Mouse (Mus musculus) hindbrain, embryonic 10.5 days (tissue): ENCODE results near the gene Lgals2. TPM values are rescaled to one million over a fixed set of nuclear protein-coding genes. Genes with fewer than 3 reads are reported as not detected.

Source experiments
- DNase-seq: peaks from one replicate; pipeline ENCODE4 v3.0.0-alpha.2; 2017; ENCODE audit warnings: low spot score
- H3K27ac ChIP-seq: fragments of 300-500 bp; sonication (generic); 2 replicates; pipeline ENCODE4 v1.5.1; 2016; ENCODE audit warnings: mild to moderate bottlenecking, moderate library complexity
- H3K27me3 ChIP-seq: fragments of 300-500 bp; sonication (generic); 2 replicates; pipeline ENCODE4 v1.6.1; 2016; ENCODE audit warnings: mild to moderate bottlenecking; ENCODE audit not compliant: poor library complexity, insufficient read depth, severe bottlenecking
- H3K36me3 ChIP-seq: fragments of 300-500 bp; sonication (generic); 2 replicates; pipeline ENCODE4 v1.6.1; 2016; ENCODE audit warnings: mild to moderate bottlenecking, moderate library complexity
- H3K4me1 ChIP-seq: fragments of 300-500 bp; sonication (generic); replicated peaks from 2 replicates; pipeline ENCODE4 v1.6.1; 2016; ENCODE audit warnings: mild to moderate bottlenecking
- H3K4me3 ChIP-seq: fragments of 300-500 bp; sonication (generic); 2 replicates; pipeline ENCODE4 v1.5.1; 2016; ENCODE audit warnings: mild to moderate bottlenecking, moderate library complexity
- H3K9me3 ChIP-seq: fragments of 300-500 bp; sonication (generic); 2 replicates; pipeline ENCODE4 v1.6.1; 2016; ENCODE audit warnings: mild to moderate bottlenecking, moderate library complexity
- WGBS: fragments of 180-500 bp; shearing (Covaris S2); methylation state at CpG from one replicate; pipeline ENCODE4 v1.1.7; 2016; 5-methylcytosine and 5-hydroxymethylcytosine counted together
- polyA plus RNA-seq: library from polyadenylated mRNA; unstranded; fragments of >200 nt; fragmentation: Nextera tagmentation; extraction: Ambion mirVana; gene quantifications from 2 replicates; pipeline ENCODE4 v1.2.1, GENCODE M21; 2016

Gene Lgals2
- polyA plus RNA-seq = not detected in 2 replicates

GRCm38 (mm10) chr15:78855303-78855965, at the start of gene Lgals2:
Lgals2 (minus strand) TSS chr15:78855529.
- no peak for DNase-seq
- no peaks in the 10 kb centered on the region for H3K36me3 ChIP-seq
- 80% methylated on average over 8 of the region's 8 CpGs for WGBS

GRCm38 (mm10) chr15:78903243-78903642, 47.9 kb upstream of the Lgals2 start:
- 0 out of 2 replicates have a peak overlapping the region, but pooled peaks have one; percentile 7 for H3K4me3 ChIP-seq
- H3K27me3 ChIP-seq = peaks cover 19% of the 10 kb centered on the region
- 0 out of 2 replicates have a peak overlapping the region, but pooled peaks have one; percentile 64 for H3K27ac ChIP-seq
- peaks cover 42% of the 10 kb centered on the region for H3K36me3 ChIP-seq
- 12% methylated on average over 2 of the region's 2 CpGs for WGBS
- peaks cover 39% of the 10 kb centered on the region for H3K4me1 ChIP-seq
- H3K9me3 ChIP-seq = no peaks in the 10 kb centered on the region
- peak; percentile 80 for DNase-seq

More at GRCm38 (mm10) chr15:78855303-78855965, at the start of gene Lgals2:
- no peaks in the 10 kb centered on the region for H3K9me3 ChIP-seq
- H3K4me1 ChIP-seq = peaks cover 33% of the 10 kb centered on the region
- H3K27me3 ChIP-seq = peaks cover 14% of the 10 kb centered on the region
- no peak within 1 kb of the TSS for H3K27ac ChIP-seq
- no peak within 1 kb of the TSS for H3K4me3 ChIP-seq

GRCm38 (mm10) chr15:78901422-78901789, 46.1 kb upstream of the Lgals2 start:
- H3K4me3 ChIP-seq = peak overlapping the region; percentile 72
- no peaks in the 10 kb centered on the region for H3K9me3 ChIP-seq
- peaks cover 19% of the 10 kb centered on the region for H3K27me3 ChIP-seq
- no peak for DNase-seq
- peaks cover 27% of the 10 kb centered on the region for H3K36me3 ChIP-seq
- WGBS = 27% methylated on average over 8 of the region's 8 CpGs
- H3K27ac ChIP-seq = peak overlapping the region; percentile 86
- H3K4me1 ChIP-seq = peaks cover 53% of the 10 kb centered on the region

GRCm38 (mm10) chr15:78900585-78901421, 45.5 kb upstream of the Lgals2 start:
- H3K4me1 ChIP-seq = peaks cover 59% of the 10 kb centered on the region
- H3K4me3 ChIP-seq = peak overlapping the region; percentile 72
- H3K27me3 ChIP-seq = peaks cover 19% of the 10 kb centered on the region
- H3K9me3 ChIP-seq = no peaks in the 10 kb centered on the region
- peaks cover 22% of the 10 kb centered on the region for H3K36me3 ChIP-seq
- WGBS = 13% methylated on average over 18 of the region's 18 CpGs
- DNase-seq = no peak
- H3K27ac ChIP-seq = peak overlapping the region; percentile 86

- H3K4me3 ChIP-seq = peak within 1 kb of the TSS; percentile 72
- H3K27ac ChIP-seq = peak within 1 kb of the TSS; percentile 86
- WGBS = under 1% methylated on average over 47 of the region's 47 CpGs
- H3K9me3 ChIP-seq = no peaks in the 10 kb centered on the region
- DNase-seq = peak; percentile 66
- peaks cover 19% of the 10 kb centered on the region for H3K27me3 ChIP-seq
- H3K36me3 ChIP-seq = peaks cover 24% of the 10 kb centered on the region
- H3K4me1 ChIP-seq = peaks cover 66% of the 10 kb centered on the region
These were observed 44.6 kb upstream of the Lgals2 start, which contains the start of gene Sh3bp1 for GRCm38 (mm10) chr15:78899740-78900584. Sh3bp1 (plus strand) TSS chr15:78899768.

- Histone ChIP-seq H3K4me1 (peaks cover 72% of the 10 kb centered on the region), H3K27ac (peak within 1 kb of the TSS; percentile 86), H3K36me3 (peaks cover 25% of the 10 kb centered on the region), H3K9me3 (no peaks in the 10 kb centered on the region), H3K4me3 (peak within 1 kb of the TSS; percentile 72), H3K27me3 (peaks cover 19% of the 10 kb centered on the region)
- no peak for DNase-seq
- WGBS = 1% methylated on average over 20 of the region's 20 CpGs
These were observed 44.0 kb upstream of the Lgals2 start, which contains the start of gene Gm49510 for GRCm38 (mm10) chr15:78899409-78899739. Gm49510 (plus strand) TSS chr15:78899667.

- Histone ChIP-seq H3K36me3 (peaks cover 27% of the 10 kb centered on the region), H3K4me1 (peaks cover 80% of the 10 kb centered on the region), H3K27ac (peak overlapping the region; percentile 86), H3K4me3 (peak overlapping the region; percentile 72), H3K27me3 (peaks cover 19% of the 10 kb centered on the region), H3K9me3 (no peaks in the 10 kb centered on the region)
- 54% methylated on average over 6 of the region's 6 CpGs for WGBS
- no peak for DNase-seq
These were observed 43.2 kb upstream of the Lgals2 start for GRCm38 (mm10) chr15:78898507-78899001.

GRCm38 (mm10) chr15:78897488-78897887, 42.2 kb upstream of the Lgals2 start:
- H3K4me3 ChIP-seq = no peak overlapping the region
- H3K27ac ChIP-seq = peak overlapping the region; percentile 5; the same call in 1 of the 2 replicates
- peaks cover 87% of the 10 kb centered on the region for H3K4me1 ChIP-seq
- peaks cover 33% of the 10 kb centered on the region for H3K36me3 ChIP-seq
- H3K27me3 ChIP-seq = peaks cover 19% of the 10 kb centered on the region
- WGBS = 91% methylated on average over 4 of the region's 4 CpGs
- no peak for DNase-seq
- no peaks in the 10 kb centered on the region for H3K9me3 ChIP-seq

GRCm38 (mm10) chr15:78896149-78896548, 40.8 kb upstream of the Lgals2 start:
- H3K36me3 ChIP-seq = peaks cover 46% of the 10 kb centered on the region
- H3K27me3 ChIP-seq = peaks cover 17% of the 10 kb centered on the region
- H3K27ac ChIP-seq = peak overlapping the region; percentile 36; the same call in 1 of the 2 replicates
- WGBS = 82% methylated on average over 3 of the region's 3 CpGs
- H3K9me3 ChIP-seq = no peaks in the 10 kb centered on the region
- peaks cover 89% of the 10 kb centered on the region for H3K4me1 ChIP-seq
- no peak for DNase-seq
- H3K4me3 ChIP-seq = no peak overlapping the region

- Histone ChIP-seq H3K36me3 (peaks cover 50% of the 10 kb centered on the region), H3K4me3 (no peak overlapping the region), H3K27ac (peak overlapping the region; percentile 36; the same call in 1 of the 2 replicates), H3K27me3 (peaks cover 13% of the 10 kb centered on the region), H3K4me1 (peaks cover 85% of the 10 kb centered on the region), H3K9me3 (no peaks in the 10 kb centered on the region)
- WGBS = 88% methylated on average over 2 of the region's 2 CpGs
- no peak for DNase-seq
These were observed 40.4 kb upstream of the Lgals2 start for GRCm38 (mm10) chr15:78895741-78896140.

- no peak for DNase-seq
- Histone ChIP-seq H3K4me3 (no peak overlapping the region), H3K27ac (peak overlapping the region; percentile 64; the same call in 1 of the 2 replicates), H3K9me3 (no peaks in the 10 kb centered on the region), H3K27me3 (peaks cover 5% of the 10 kb centered on the region), H3K4me1 (peaks cover 83% of the 10 kb centered on the region), H3K36me3 (peaks cover 59% of the 10 kb centered on the region)
- WGBS = 75% methylated on average over 13 of the region's 13 CpGs
These were observed 39.4 kb upstream of the Lgals2 start for GRCm38 (mm10) chr15:78894726-78895125.

- Histone ChIP-seq H3K27ac (0 out of 2 replicates have a peak overlapping the region, but pooled peaks have one; percentile 35), H3K36me3 (peaks cover 82% of the 10 kb centered on the region), H3K4me3 (no peak overlapping the region), H3K27me3 (no peaks in the 10 kb centered on the region), H3K9me3 (no peaks in the 10 kb centered on the region), H3K4me1 (peaks cover 79% of the 10 kb centered on the region)
- whole genome bisulfite sequencing = 66% methylated on average over 7 of the region's 7 CpGs
- DNase-seq = no peak
These were observed 37.1 kb upstream of the Lgals2 start for GRCm38 (mm10) chr15:78892440-78892839.
